Mouse (Mus musculus) E14TG2a.4 (cell line): Measurements from ENCODE around the gene Rab24.

Source experiments
- CTCF ChIP-seq: conservative IDR thresholded peaks from 2 replicates; pipeline ENCODE4 v1.5.1; 2014; ENCODE audit warnings: low read length
- POU5F1 ChIP-seq: IDR thresholded peaks from 2 replicates; pipeline ENCODE4 v1.6.1; 2014; ENCODE audit warnings: low read length, borderline replicate concordance

GRCm38 (mm10) chr13:55277646-55278045 lies 44.1 kb downstream of the Rab24 start:
- no peak for TF ChIP-seq CTCF
- TF ChIP-seq POU5F1: no peak
